In the genomic region with DNA sequence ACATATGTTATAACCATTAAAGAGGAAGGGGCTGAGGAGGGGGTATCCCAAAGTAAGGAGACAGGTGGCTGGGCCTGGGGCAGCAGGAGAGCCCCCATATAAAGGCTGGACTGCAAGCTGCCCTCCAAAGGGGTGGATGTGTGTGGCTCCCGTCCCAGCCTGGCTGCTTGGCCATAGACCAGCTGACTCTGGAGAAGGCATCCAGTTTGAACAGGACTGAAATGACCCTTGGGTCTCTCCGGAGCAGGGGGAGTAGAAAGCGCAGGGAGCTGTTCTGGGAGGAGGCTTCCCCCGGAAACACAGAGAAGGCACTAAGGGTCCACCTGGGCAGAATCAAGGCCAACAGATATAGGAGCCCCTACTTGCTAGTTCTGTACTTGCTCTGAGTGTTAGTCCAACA, we compare ENCODE assay signal across 12 mouse cellular contexts. TPM values are rescaled to one million over a fixed set of nuclear protein-coding genes. Genes with fewer than 3 reads are reported as not detected.
DNase-seq lines count a peak whose midpoint lies in the region; ATAC-seq lines count a peak whose summit lies in the region.
"Had no signal": no experiment of that assay in that cellular context is flagged by ENCODE, and none has a peak within 500 bp of the region (broad histone marks: within the 10 kb centered on the region; RNA-seq: fewer than 3 reads in every experiment).

No protein-coding gene starts in this region.

- DNase-seq in heart, adult 9 months (ENCODE audit: low spot score in 2 of 2), result peak; percentile 55 to 70
- no peak for DNase-seq in heart, postnatal 25 days (ENCODE audit: low spot score)
- DNase-seq in heart, embryonic 10.5 days (ENCODE audit: low spot score), result no peak
- peak; percentile 62 to 67 for DNase-seq in heart, postnatal 36 days
- DNase-seq in kidney, postnatal 36 days, result peak; percentile 79 to 85
- no peak for DNase-seq in layer of hippocampus, postnatal 36 days
- DNase-seq: thymus, adult 18-20 months had no signal

- intact Hi-C loops in heart, postnatal 25 days (cut with DNase I), result loop anchor here (5.0 to 10.0 kb wide), 2 partner anchors 47 to 160 kb away; no protein-coding TSS in a partner anchor
- intact Hi-C loops in heart, postnatal 36 days (cut with DNase I), result loop anchor here (1.0 to 2.0 kb wide), 2 partner anchors 46 to 162 kb away; no protein-coding TSS in a partner anchor

- peaks cover 20% of the 10 kb centered on the region for H3K27me3 ChIP-seq in heart, embryonic 10.5 days (ENCODE audit: insufficient read depth, poor library complexity, severe bottlenecking)
- peaks cover 13% of the 10 kb centered on the region; the same call in 1 of the 2 replicates for H3K27me3 ChIP-seq in hindbrain, embryonic 12.5 days

- no peaks in the 10 kb centered on the region for H3K36me3 ChIP-seq in heart, embryonic 10.5 days
- H3K36me3 ChIP-seq in hindbrain, embryonic 12.5 days, result no peaks in the 10 kb centered on the region
- H3K36me3 ChIP-seq: embryonic facial prominence, embryonic 12.5 days; liver, embryonic 12.5 days had no signal

- 86% methylated on average over 4 of the region's 4 CpGs for WGBS in heart, embryonic 10.5 days
- 87% methylated on average over 4 of the region's 4 CpGs for WGBS in hindbrain, embryonic 12.5 days

- H3K4me3 ChIP-seq in heart, embryonic 10.5 days, result no peak overlapping the region
- H3K4me3 ChIP-seq in hindbrain, embryonic 12.5 days, result no peak overlapping the region
- H3K4me3 ChIP-seq: embryonic facial prominence, embryonic 12.5 days; liver, embryonic 12.5 days had no signal

- no peak overlapping the region for H3K4me2 ChIP-seq in hindbrain, embryonic 12.5 days (replicated peaks)
- H3K4me2 ChIP-seq: embryonic facial prominence, embryonic 12.5 days; liver, embryonic 12.5 days had no signal

- ATAC-seq in hindbrain, embryonic 12.5 days (ENCODE audit: low FRiP score), result no peak
- ATAC-seq: liver, embryonic 12.5 days had no signal

- H3K9ac ChIP-seq in hindbrain, embryonic 12.5 days, result no peak overlapping the region
- H3K9ac ChIP-seq: embryonic facial prominence, embryonic 12.5 days; liver, embryonic 12.5 days had no signal

- H3K9me3 ChIP-seq in heart, embryonic 10.5 days, result no peaks in the 10 kb centered on the region
- H3K9me3 ChIP-seq in hindbrain, embryonic 12.5 days (replicated peaks), result no peaks in the 10 kb centered on the region
- H3K9me3 ChIP-seq: embryonic facial prominence, embryonic 12.5 days; liver, embryonic 12.5 days had no signal

- 0 out of 2 replicates have a peak overlapping the region, but pooled peaks have one; percentile 26 for H3K27ac ChIP-seq in heart, embryonic 10.5 days
- no peak overlapping the region for H3K27ac ChIP-seq in hindbrain, embryonic 12.5 days
- H3K27ac ChIP-seq: embryonic facial prominence, embryonic 12.5 days; liver, embryonic 12.5 days had no signal

- peaks cover 49% of the 10 kb centered on the region for H3K4me1 ChIP-seq in heart, embryonic 10.5 days
- H3K4me1 ChIP-seq in hindbrain, embryonic 12.5 days, result peaks cover 35% of the 10 kb centered on the region

RNA-seq across cellular contexts. Expression of gene Mymk, which starts 2.8 kb away (rescaled TPM):
- total RNA-seq in heart, postnatal 25 days (2021), result not detected
- polyA plus RNA-seq in heart, embryonic 10.5 days (2016; fragmentation: Nextera tagmentation; extraction: Ambion mirVana), result 0.09 TPM in 1 of 2 replicates, not detected in the other
- total RNA-seq in heart, postnatal 36 days (2021), result not detected
- total RNA-seq in layer of hippocampus, postnatal 36 days (2021), result under 1 TPM; 0.46 to 0.77 TPM
- 2.6 and 5.2 TPM in 2 replicates for polyA plus RNA-seq in hindbrain, embryonic 12.5 days (2016; fragmentation: Nextera tagmentation; extraction: Ambion mirVana)
- polyA plus RNA-seq: forebrain, embryonic 11.5 days had no signal

RNA-seq across cellular contexts. Expression of gene Adamtsl2, which starts 4.4 kb away (rescaled TPM):
- total RNA-seq in heart, postnatal 25 days (2021), result 10 to 100 TPM; 19.1 to 26.8 TPM
- polyA plus RNA-seq in heart, embryonic 10.5 days (2016; fragmentation: Nextera tagmentation; extraction: Ambion mirVana), result 9.7 and 13.5 TPM in 2 replicates
- total RNA-seq in heart, postnatal 36 days (2021), result 10 to 100 TPM; 20.3 to 21.4 TPM
- 10 to 100 TPM; 10.5 to 12.3 TPM for total RNA-seq in layer of hippocampus, postnatal 36 days (2021)
- 6.1 and 9.0 TPM in 2 replicates for polyA plus RNA-seq in hindbrain, embryonic 12.5 days (2016; fragmentation: Nextera tagmentation; extraction: Ambion mirVana)

RNA-seq across cellular contexts. Expression of gene Slc2a6, which starts 47.0 kb away (rescaled TPM):
- under 1 TPM; 0.25 to 0.39 TPM for total RNA-seq in heart, postnatal 25 days (2021)
- polyA plus RNA-seq in heart, embryonic 10.5 days (2016; fragmentation: Nextera tagmentation; extraction: Ambion mirVana), result 0.34 and 0.49 TPM in 2 replicates
- total RNA-seq in heart, postnatal 36 days (2021), result under 1 TPM in 1 of 2 experiments, not detected in 1; 0.73 TPM
- total RNA-seq in layer of hippocampus, postnatal 36 days (2021), result 10 to 100 TPM; 40.1 to 44.9 TPM
- 3.5 and 4.1 TPM in 2 replicates for polyA plus RNA-seq in hindbrain, embryonic 12.5 days (2016; fragmentation: Nextera tagmentation; extraction: Ambion mirVana)
- total RNA-seq: gastrocnemius, postnatal 36 days had no signal

Comparison
In these comparisons a context has a peak if more than half of its experiments do, and no peak if none do; other contexts are left out.
1. DNase-seq: peak in heart, adult 9 months (2 of 2), heart, postnatal 36 days (2 of 2) and kidney, postnatal 36 days (2 of 2); none in heart, postnatal 25 days (single experiment), heart, embryonic 10.5 days (single experiment) and layer of hippocampus, postnatal 36 days (0 of 2).
2. RNA of gene Slc2a6, which starts 47.0 kb away (total RNA-seq): 40.1 to 44.9 TPM in layer of hippocampus, postnatal 36 days; 0.73 TPM in heart, postnatal 36 days and 0.25 to 0.39 TPM in heart, postnatal 25 days; every median in the first group is over 10 times any median in the second.